Mouse (Mus musculus) hindbrain, embryonic 13.5 days (tissue): ENCODE measurements at regions not wholly inside any gene's neighbourhood (a gene's known extent, or its start where the extent isn't known, plus 50 kb on each side); places are given as distances from the start of the nearest gene placed in this dataset.
A peak's percentile ranks its signal among the peaks of the same experiment; 100 is the strongest.

Experiments used
- ATAC-seq: fragments of 200-750 bp; cut with Nextera tagmentation; 2 replicates; pipeline ENCODE4 v1.8.0; 2017; ENCODE audit warnings: moderate TSS enrichment; ENCODE audit not compliant: low FRiP score
- H3K27ac ChIP-seq: fragments of 300-500 bp; sonication (generic); 2 replicates; pipeline ENCODE4 v1.5.1; 2015; ENCODE audit warnings: inconsistent platforms, mild to moderate bottlenecking, moderate library complexity
- H3K27me3 ChIP-seq: fragments of 300-500 bp; sonication (generic); 2 replicates; pipeline ENCODE4 v1.6.1; 2015; ENCODE audit warnings: mild to moderate bottlenecking, inconsistent platforms
- H3K36me3 ChIP-seq: fragments of 300-500 bp; sonication (generic); 2 replicates; pipeline ENCODE4 v1.6.1; 2015; ENCODE audit warnings: mild to moderate bottlenecking, inconsistent platforms
- H3K4me1 ChIP-seq: fragments of 300-500 bp; sonication (generic); replicated peaks from 2 replicates; pipeline ENCODE4 v1.6.1; 2015; ENCODE audit warnings: inconsistent platforms
- H3K4me2 ChIP-seq: fragments of 300-500 bp; sonication (generic); 2 replicates; pipeline ENCODE4 v1.6.1; 2015; ENCODE audit warnings: inconsistent platforms, mild to moderate bottlenecking, moderate library complexity
- H3K4me3 ChIP-seq: fragments of 300-500 bp; sonication (generic); 2 replicates; pipeline ENCODE4 v1.5.1; 2015; ENCODE audit warnings: mild to moderate bottlenecking, inconsistent platforms
- H3K9ac ChIP-seq: fragments of 300-500 bp; sonication (generic); 2 replicates; pipeline ENCODE4 v1.6.1; 2015; ENCODE audit warnings: mild to moderate bottlenecking, inconsistent platforms
- H3K9me3 ChIP-seq: fragments of 300-500 bp; sonication (generic); 2 replicates; pipeline ENCODE4 v1.6.1; 2016; ENCODE audit warnings: inconsistent platforms
- WGBS: fragments of 180-500 bp; shearing (Covaris S2); methylation state at CpG from one replicate; pipeline ENCODE4 v1.1.7; 2015; 5-methylcytosine and 5-hydroxymethylcytosine counted together

DNA sequence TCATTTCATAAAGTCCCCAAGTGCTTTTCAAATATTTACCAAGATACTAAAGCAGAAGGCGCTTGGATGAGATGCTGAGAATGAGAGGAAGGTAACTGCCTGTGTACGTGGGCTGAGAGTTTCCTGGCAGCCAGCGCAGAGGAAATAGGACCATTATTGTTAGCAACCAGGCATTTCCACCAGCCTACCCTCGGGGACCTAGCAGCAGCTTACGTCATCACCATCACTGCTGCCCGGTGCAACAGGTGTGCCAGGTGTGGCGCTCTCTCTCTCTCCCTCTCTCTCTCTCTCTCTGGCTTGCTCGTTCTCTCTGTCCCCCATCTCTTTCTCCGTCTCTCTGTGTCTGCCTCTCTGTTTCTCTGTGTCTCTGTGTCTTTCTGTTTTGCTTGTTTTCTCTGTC lies 55.1 kb upstream of the Fam222a start:
- no peak for ATAC-seq
- Histone ChIP-seq H3K27ac (no peak overlapping the region), H3K4me2 (0 out of 2 replicates have a peak overlapping the region, but pooled peaks have one; percentile 16), H3K9me3 (no peaks in the 10 kb centered on the region), H3K4me3 (no peak overlapping the region), H3K9ac (no peak overlapping the region), H3K27me3 (peaks cover 24% of the 10 kb centered on the region), H3K36me3 (no peaks in the 10 kb centered on the region), H3K4me1 (peaks cover 34% of the 10 kb centered on the region)
- WGBS, result 26% methylated on average over 9 of the region's 9 CpGs

- WGBS, result 5% methylated on average over 10 of the region's 10 CpGs
- Histone ChIP-seq H3K4me1 (peaks cover 28% of the 10 kb centered on the region), H3K27ac (no peak overlapping the region), H3K36me3 (no peaks in the 10 kb centered on the region), H3K4me2 (peak overlapping the region; percentile 35), H3K4me3 (no peak overlapping the region), H3K27me3 (peaks cover 24% of the 10 kb centered on the region), H3K9me3 (no peaks in the 10 kb centered on the region), H3K9ac (no peak overlapping the region)
- no peak for ATAC-seq
Observed at GRCm38 (mm10) chr5:114513911-114514457, 53.8 kb upstream of the Fam222a start.

DNA sequence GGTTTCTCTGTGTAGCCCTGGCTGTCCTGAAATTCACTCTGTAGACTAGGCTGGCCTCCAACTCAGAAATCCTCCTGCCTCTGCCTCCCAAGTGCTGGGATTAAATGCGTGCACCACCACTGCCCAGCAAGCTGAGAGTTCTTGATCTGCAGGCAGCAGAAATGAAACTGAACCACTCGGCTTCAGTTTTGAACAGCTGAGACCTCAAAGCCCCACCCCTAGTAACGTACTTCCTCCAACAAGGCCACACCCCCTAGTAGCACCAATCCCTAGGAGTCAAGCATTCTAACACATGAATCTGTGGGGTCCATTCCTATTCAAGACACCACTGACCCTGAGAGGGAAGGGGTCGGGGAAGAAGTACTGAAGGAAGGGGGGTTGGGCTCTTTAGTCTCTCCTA lies 50.8 kb upstream of the Fam222a start:
- ATAC-seq, result no peak
- 85% methylated on average over 4 of the region's 4 CpGs for WGBS

DNA sequence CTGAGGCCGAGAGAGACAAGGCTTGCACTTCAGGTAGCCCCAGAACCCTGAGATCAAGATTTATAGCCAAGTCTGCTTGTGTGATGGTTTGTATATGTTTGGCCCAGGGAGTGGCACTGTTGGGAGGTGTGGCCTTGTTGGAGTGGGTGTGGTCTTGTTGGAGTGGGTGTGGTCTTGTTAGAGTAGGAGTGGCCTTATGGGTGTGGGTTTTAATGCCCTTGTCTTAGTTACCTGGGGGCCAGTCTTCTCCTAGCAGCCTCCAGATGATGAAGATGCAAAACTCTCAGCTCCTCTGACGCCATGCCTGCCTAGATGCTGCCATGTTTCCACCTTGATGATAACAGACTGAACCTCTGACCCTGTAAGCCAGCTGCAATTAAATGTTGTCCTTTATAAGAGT lies 49.8 kb upstream of the Fam222a start:
- H3K36me3 ChIP-seq, result no peaks in the 10 kb centered on the region
- no peak overlapping the region for H3K4me2 ChIP-seq
- H3K27ac ChIP-seq, result no peak overlapping the region
- H3K9ac ChIP-seq, result no peak overlapping the region
- ATAC-seq, result no peak
- WGBS, result 96% methylated on average over 2 of the region's 2 CpGs
- H3K27me3 ChIP-seq, result peaks cover 15% of the 10 kb centered on the region; the same call in 1 of the 2 replicates
- H3K9me3 ChIP-seq, result no peaks in the 10 kb centered on the region
- H3K4me3 ChIP-seq, result no peak overlapping the region
- H3K4me1 ChIP-seq, result peaks cover 29% of the 10 kb centered on the region

More for the DNA sequence above, 50.8 kb upstream of the Fam222a start:
- no peak overlapping the region for H3K9ac ChIP-seq
- peaks cover 22% of the 10 kb centered on the region for H3K27me3 ChIP-seq
- peaks cover 33% of the 10 kb centered on the region for H3K4me1 ChIP-seq
- H3K27ac ChIP-seq, result no peak overlapping the region
- H3K4me3 ChIP-seq, result no peak overlapping the region
- H3K36me3 ChIP-seq, result no peaks in the 10 kb centered on the region
- no peak overlapping the region for H3K4me2 ChIP-seq
- no peaks in the 10 kb centered on the region for H3K9me3 ChIP-seq
